Mouse (Mus musculus): ENCODE measurements around the gene Frk. TPM values are rescaled to one million over a fixed set of nuclear protein-coding genes. Genes with fewer than 3 reads are reported as not detected.

The Frk gene
- polyA plus RNA-seq, 1 experiment from 2014 or later, result 27.6 TPM

Other genes starting within 250 kb of the Frk start
- 31.3 and 42.8 TPM in 2 replicates for gene Tspyl1, start 201.2 kb upstream of the Frk start, polyA plus RNA-seq (2014; fragmentation: Nextera tagmentation; extraction: Ambion mirVana)
- 4.7 and 7.3 TPM in 2 replicates for gene Tspyl4, start 186.0 kb upstream of the Frk start, polyA plus RNA-seq (2014; fragmentation: Nextera tagmentation; extraction: Ambion mirVana)
- 0.11 and 0.26 TPM in 2 replicates for gene Col10a1, start 93.4 kb upstream of the Frk start, polyA plus RNA-seq (2014; fragmentation: Nextera tagmentation; extraction: Ambion mirVana)
- 8.7 and 13.4 TPM in 2 replicates for gene Nt5dc1, start 64.8 kb upstream of the Frk start, polyA plus RNA-seq (2014; fragmentation: Nextera tagmentation; extraction: Ambion mirVana)

Data from kidney, embryonic 14.5 days (tissue).